Mouse (Mus musculus): ENCODE results near the gene Krtap5-5.

DNA sequence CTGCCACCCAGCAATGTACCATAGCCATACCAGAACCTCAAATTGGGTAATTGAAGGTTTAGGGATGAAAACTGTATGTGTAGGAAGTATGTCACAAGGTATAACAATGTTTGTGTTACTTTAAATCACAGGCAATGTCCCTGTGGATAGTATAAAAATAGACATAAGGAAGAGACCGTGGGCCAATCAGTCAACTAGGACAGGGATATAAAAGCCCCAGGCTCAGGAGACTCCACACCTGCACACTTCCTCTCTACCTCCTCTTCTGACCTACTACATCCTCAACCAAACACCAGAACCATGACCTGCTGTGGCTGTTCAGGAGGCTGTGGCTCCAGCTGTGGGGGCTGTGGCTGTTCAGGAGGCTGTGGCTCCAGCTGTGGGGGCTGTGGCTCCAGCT is 18.2 kb downstream of the Krtap5-5 start, which contains the start of gene Gm7579:
- no peak for TF ChIP-seq CTCF (conservative IDR thresholded peaks at IDR 0.05; ENCODE audit: insufficient read depth, insufficient read length, low read depth, low read length)
- no peak for TF ChIP-seq POLR2A (IDR thresholded peaks at IDR 0.05; ENCODE audit: low read depth, low read length)
